Mouse (Mus musculus): Measurements from ENCODE around the gene Ddb2.

The Ddb2 gene

DNA sequence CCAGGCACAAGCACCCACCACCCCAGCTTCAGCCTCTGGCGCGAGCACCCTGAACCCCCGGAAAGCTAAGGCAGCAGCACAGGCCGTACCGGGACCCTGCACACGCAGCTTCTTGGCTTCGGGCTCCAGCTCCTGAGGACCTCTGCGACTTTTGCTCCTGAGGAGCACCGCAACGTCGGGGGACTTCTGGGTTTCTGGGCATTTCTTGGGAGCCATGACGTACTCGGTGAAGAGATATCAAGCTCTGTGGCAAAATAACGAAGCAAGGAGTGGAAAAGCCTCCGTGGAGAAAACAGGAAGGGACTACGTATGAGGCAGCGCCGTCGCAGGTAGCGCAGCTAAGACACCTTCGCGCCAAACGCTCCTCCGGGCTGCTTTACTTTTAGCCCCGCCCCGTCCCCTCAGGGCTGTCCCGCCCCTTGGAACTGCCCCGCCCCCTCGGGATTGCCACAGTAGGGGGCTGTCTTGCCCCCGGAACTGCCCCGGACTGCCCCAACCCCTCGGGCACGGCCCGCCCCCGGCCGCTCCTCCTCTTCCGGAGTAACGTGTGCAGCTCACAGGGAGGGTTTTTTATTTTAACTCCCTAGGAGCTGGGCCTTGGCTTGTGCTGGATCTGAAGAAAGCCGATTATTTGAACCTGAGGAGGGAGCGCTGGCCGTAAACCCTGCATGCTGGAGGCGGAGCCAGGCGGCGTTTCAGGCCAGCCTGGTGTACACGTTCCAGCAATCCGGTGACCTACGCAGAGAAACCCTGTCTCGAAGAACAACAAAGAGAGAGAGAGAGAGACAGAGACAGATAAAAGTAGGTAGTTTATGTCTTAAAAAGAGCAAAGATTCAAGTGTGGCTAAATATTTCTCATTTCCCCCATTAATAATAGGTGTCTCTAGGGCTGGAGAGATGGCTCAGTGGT, at the start of gene Ddb2:
TSS of gene Ddb2 (minus strand) at position 382 of the 910 bp plus-strand sequence.
- DNase-seq (ENCODE audit: low spot score): peak; percentile 98

GRCm38 (mm10) chr2:91285885-91286505, 49.2 kb upstream of the Ddb2 start:
- DNase-seq (ENCODE audit: low spot score): peak; percentile 94

- peak; percentile 64 for DNase-seq (ENCODE audit: low spot score)
Observed at GRCm38 (mm10) chr2:91284375-91285199, 47.8 kb upstream of the Ddb2 start.

GRCm38 (mm10) chr2:91283972-91284371, 47.2 kb upstream of the Ddb2 start:
- no peak for DNase-seq (ENCODE audit: low spot score)

DNA sequence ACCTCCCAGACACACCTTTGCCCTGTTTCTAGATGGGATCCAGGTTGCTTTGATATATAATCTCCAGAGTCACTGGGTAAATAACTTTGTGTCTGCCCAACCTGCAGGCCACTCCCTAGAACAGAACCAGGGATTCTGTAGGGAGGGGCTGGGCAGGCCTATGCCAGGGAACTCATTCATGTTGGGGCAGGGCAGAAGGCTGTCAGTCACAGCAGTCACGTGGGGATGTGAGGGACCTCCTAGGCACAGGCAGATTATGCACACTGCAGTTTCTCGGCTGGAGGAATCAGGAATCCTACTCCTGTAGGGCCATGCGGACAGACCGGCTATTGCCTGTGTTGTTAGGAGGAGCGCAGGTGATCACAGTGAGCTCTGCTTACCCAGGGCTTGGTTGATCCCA, 44.6 kb upstream of the Ddb2 start:
- DNase-seq (ENCODE audit: low spot score): no peak

GRCm38 (mm10) chr2:91279372-91279755, 42.6 kb upstream of the Ddb2 start:
- no peak for DNase-seq (ENCODE audit: low spot score)

GRCm38 (mm10) chr2:91278749-91279371, 42.1 kb upstream of the Ddb2 start:
- peak; percentile 66 for DNase-seq (ENCODE audit: low spot score)

DNA sequence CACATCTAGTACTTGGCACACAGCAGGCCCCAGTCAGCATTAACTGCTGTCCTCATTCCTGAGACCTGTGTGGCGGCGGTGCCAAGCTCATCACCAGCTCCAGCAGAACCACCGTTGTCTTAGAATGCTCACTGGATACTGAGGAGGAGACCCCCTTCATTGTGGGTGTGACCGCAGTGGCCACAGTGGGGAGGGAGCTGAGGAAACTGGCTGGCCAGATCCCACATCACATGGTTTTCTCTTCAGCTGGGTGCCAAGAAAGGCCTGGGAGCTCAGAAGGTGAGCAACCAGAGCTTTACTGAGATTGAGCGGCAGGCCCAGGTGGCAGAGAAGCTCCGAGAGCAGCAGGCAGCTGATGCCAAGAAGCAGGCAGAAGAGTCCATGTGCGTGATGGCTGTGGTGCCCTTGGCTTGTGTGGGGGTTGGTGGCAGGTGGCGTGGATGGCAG, 32.9 kb upstream of the Ddb2 start:
- no peak for DNase-seq (ENCODE audit: low spot score)

DNA sequence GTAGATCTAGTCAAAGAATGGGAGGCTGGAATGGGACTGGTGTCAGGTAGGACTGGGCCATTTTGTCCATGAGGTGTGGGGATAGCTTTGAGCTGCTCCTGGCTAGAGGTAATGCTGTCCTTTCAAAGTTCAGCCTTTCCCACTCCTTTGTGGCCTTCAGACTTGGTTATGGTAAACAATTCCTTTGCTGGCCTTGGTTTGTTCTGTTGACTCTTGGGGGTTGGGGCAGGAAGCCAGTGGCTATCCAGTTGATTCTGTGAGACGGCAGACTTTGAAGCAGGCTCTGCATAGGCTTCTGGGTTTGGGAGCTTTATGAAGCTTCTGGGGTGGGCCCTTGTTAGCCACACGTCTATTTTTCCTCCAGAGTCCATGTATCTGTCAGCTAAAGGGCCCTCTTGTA, 31.9 kb upstream of the Ddb2 start:
- no peak for DNase-seq (ENCODE audit: low spot score)

DNA sequence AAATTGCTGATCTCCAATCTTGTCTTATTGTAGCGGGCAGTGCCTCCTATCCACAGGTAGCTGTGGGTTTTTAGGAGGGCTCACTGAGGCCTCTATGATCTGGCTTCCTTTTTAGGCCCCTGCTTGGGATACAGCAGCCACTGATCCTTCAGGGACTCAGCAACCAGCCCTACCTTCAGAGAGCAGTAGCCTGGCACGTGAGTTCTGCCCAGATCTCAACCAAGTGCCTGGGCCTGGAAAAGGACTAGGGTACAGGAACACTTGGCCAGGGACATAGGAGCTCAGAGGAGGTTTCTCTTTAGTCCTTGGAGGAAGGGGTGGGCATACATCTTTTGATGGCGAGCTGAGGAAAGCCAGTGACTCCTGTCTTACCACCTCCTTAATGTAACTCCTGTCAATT, 31.3 kb upstream of the Ddb2 start:
- DNase-seq (ENCODE audit: low spot score): no peak

- peak; percentile 99 for DNase-seq (ENCODE audit: low spot score)
Observed at GRCm38 (mm10) chr2:91264711-91265681, 28.2 kb upstream of the Ddb2 start, which contains the start of gene Arfgap2. TSS of gene Arfgap2 (plus strand) at chr2:91264974.

DNA sequence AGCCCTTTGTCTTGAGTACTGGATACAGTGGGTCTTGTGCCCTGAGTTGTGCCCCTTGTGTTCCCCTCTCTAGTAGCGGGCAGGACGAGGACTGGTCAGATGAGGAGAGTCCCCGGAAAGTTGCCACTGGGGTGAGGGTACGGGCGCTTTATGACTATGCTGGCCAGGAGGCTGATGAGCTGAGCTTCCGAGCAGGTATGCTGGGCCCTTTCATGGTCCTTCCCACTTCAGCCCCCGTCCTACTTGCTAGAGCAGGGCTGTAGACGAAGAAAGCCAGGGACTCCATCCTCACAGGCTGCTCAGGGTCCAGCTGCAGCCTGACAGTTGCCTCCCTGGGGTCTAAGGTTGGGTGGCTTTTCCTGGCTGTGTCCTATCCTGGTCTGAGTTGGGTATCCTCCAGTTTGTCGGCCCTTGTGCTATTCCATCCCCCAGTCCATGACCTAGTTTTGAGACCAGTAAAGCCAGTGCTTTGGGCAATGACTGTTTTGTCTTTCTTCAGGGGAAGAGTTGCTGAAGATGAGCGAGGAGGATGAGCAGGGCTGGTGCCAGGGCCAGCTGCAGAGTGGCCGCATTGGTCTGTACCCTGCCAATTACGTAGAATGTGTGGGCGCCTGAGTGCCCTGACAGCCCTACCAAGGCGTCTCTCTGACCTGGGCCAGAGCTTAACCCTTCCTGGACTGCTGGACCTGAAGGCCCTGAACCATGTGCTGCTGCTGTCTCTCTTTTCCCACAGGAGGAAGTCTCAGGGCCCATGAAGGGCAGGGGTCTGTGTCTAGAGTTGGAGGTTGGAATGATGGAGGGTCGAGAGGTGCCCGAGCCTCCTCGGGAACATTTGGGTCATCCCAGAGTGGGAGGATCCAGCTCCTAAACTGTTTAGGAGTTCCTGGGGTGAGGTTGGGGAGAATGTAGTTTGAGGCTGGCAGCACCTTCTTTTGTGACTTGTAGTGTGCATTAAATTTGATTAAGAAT, 27.2 kb upstream of the Ddb2 start:
- no peak for DNase-seq (ENCODE audit: low spot score)

DNA sequence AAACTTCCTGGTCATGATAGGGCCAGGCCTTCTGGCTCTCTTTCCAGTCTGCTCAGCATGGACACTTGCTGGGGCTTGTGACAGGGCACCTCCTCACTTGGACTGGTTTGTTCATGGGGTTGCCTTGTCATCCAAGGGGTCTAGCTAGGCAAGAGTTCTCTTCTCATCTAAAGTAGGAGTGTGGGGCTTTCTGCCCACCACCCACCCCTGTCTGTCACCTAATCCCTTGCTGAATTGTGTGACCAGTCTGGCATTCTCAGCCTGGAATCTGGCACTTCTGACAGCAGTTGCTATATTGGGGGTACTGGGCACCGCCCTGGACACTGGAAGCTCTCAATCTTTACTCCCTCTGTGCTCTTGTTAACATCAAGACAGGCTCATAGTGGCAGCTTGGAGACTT, 22.7 kb upstream of the Ddb2 start:
- DNase-seq (ENCODE audit: low spot score): no peak

- no peak for DNase-seq (ENCODE audit: low spot score)
Observed at GRCm38 (mm10) chr2:91258830-91259229, 22.0 kb upstream of the Ddb2 start.

DNA sequence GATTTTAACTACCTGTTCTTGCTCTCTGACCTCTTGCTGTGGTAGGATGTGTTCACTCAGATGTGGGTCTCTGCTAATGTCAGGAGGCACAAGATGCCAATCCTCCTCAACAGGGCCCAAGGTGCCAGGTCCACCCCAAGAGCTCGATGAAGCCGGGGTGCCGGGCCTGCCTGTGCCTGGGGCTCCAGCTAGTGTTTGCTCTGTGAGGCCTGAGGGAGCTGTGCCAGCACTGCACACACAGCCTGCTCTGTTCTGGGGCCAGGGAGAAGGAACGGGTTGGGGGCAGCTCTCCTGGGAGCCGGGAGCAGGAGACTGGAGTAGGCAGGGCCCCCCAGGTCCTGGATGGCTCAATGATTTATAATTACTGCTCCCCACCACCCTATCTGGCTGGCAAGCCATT, 21.3 kb upstream of the Ddb2 start:
- DNase-seq (ENCODE audit: low spot score): no peak

GRCm38 (mm10) chr2:91257126-91257980, 20.6 kb upstream of the Ddb2 start:
- DNase-seq (ENCODE audit: low spot score): peak; percentile 84

GRCm38 (mm10) chr2:91256256-91257125, 19.7 kb upstream of the Ddb2 start:
- no peak for DNase-seq (ENCODE audit: low spot score)

Data from adipocyte (in vitro differentiated cells).